Comparison of ENCODE assay signal across 8 mouse cellular contexts in the genomic region with DNA sequence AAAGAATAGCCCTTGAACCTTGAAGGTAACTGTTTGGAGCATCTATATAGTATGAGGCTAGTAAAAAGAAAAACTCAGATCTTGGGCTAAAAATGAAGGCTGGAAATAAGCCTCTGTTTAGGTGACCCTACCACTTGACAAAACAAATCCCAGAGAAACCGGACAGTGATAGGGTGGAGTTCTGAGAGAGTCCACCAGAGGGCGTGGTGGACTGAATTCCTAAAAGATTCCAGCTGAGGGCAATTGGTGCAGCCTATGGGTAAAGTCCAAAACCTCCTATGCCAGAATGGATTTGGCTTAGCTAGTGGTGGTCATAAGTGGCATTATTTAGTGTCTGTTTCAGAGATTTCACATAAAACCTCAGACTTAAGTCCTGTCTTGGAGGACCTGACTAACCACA. TPM values are rescaled to one million over a fixed set of nuclear protein-coding genes. Genes with fewer than 3 reads are reported as not detected.
DNase-seq lines count a peak whose midpoint lies in the region; ATAC-seq and TF ChIP-seq lines count a peak whose summit lies in the region.

No protein-coding gene starts in this region.

- peak; percentile 91 for TF ChIP-seq CTCF in layer of hippocampus, adult 2 months (conservative IDR thresholded peaks at IDR 0.05)
- peak; percentile 19 for TF ChIP-seq CTCF in ES-Bruce4 (IDR thresholded peaks at IDR 0.05; ENCODE audit: low read depth, low read length)

- H3K36me3 ChIP-seq in ES-Bruce4 (ENCODE audit: control insufficient read depth, insufficient read depth, low read length, poor library complexity, severe bottlenecking) = no peaks in the 10 kb centered on the region

- no peaks in the 10 kb centered on the region for H3K4me1 ChIP-seq in ES-Bruce4 (ENCODE audit: control insufficient read depth, insufficient read depth, low read length)

- DNase-seq in layer of hippocampus, adult 2 months (ENCODE audit: low spot score in 2 of 2) = peak in 1 of 2 experiments; percentile 61
- no peak for DNase-seq in layer of hippocampus, adult 9-10 months (ENCODE audit: low spot score)
- DNase-seq in ZHBTc4 (ENCODE audit: low read depth, low spot score) = peak; percentile 70
- peak; percentile 42 for DNase-seq in embryo, embryonic 10 days (ENCODE audit: low spot score)
- peak; percentile 16 to 37 for DNase-seq in layer of hippocampus, postnatal 14 days (ENCODE audit: low spot score in 2 of 2)
- DNase-seq in thymus, postnatal 0 days (ENCODE audit: low spot score) = no peak

- TF ChIP-seq POLR2A in ES-Bruce4 (IDR thresholded peaks at IDR 0.05; ENCODE audit: insufficient read depth, low read length) = no peak

- H3K27me3 ChIP-seq in ES-Bruce4 (ENCODE audit: control insufficient read depth, insufficient read depth, low read length, poor library complexity, severe bottlenecking) = no peaks in the 10 kb centered on the region

- ATAC-seq in megakaryocyte, adult 5-6 weeks (ENCODE audit: poor library complexity, severe bottlenecking) = no peak

- no peak overlapping the region for H3K9ac ChIP-seq in ES-Bruce4 (ENCODE audit: low read depth, poor library complexity, severe bottlenecking)

- no peak for TF ChIP-seq EP300 in ES-Bruce4 (IDR thresholded peaks at IDR 0.05; ENCODE audit: insufficient read depth, low read depth, low read length)

- H3K9me3 ChIP-seq in ES-Bruce4 (replicated peaks; ENCODE audit: control insufficient read depth, insufficient read depth, low read length, poor library complexity, severe bottlenecking) = no peaks in the 10 kb centered on the region

- no peak overlapping the region for H3K4me3 ChIP-seq in layer of hippocampus, adult 2 months
- no peak overlapping the region for H3K4me3 ChIP-seq in ES-Bruce4 (ENCODE audit: low read depth, low read length)

- H3K27ac ChIP-seq in layer of hippocampus, adult 2 months = no peak overlapping the region
- no peak overlapping the region for H3K27ac ChIP-seq in ES-Bruce4 (ENCODE audit: insufficient read depth, low read length)

RNA-seq across cellular contexts. Expression of a gene that starts 36.9 kb away (rescaled TPM):
- total RNA-seq in layer of hippocampus, adult 2 months (2021) = under 1 TPM in 1 of 2 experiments, not detected in 1; 0.29 TPM
- not detected in 2 replicates for polyA plus RNA-seq in ES-Bruce4 (2011; ENCODE audit: insufficient read depth, insufficient read length, low read depth, missing spikeins)
- under 1 TPM; 0.21 to 0.30 TPM for total RNA-seq in layer of hippocampus, postnatal 14 days (2021)
- not detected in 2 replicates for total RNA-seq in megakaryocyte, adult 5-6 weeks (2015)
- not detected in 2 replicates for total RNA-seq in megakaryocyte, adult 5-6 weeks (2017)
- polyA plus RNA-seq in thymus, postnatal 0 days (2015; fragmentation: Nextera tagmentation; extraction: Ambion mirVana) = not detected in 2 replicates

Comparison
In these comparisons a context has a peak if more than half of its experiments do, and no peak if none do; other contexts are left out.
1. DNase-seq: peak in ZHBTc4 (single experiment), embryo, embryonic 10 days (single experiment) and layer of hippocampus, postnatal 14 days (2 of 2); none in layer of hippocampus, adult 9-10 months (single experiment) and thymus, postnatal 0 days (single experiment).